Mouse (Mus musculus) kidney, adult 2 months (tissue): ENCODE measurements around the gene AI467606.

Source experiments
- CTCF ChIP-seq: fragments of 200-500 bp; conservative IDR thresholded peaks from 2 replicates; pipeline ENCODE4 v1.5.1; 2011; ENCODE audit warnings: low read depth, mild to moderate bottlenecking, control low read depth, low read length, moderate library complexity, mixed read lengths; ENCODE audit not compliant: insufficient read depth, insufficient read length
- POLR2A ChIP-seq: fragments of 200-500 bp; IDR thresholded peaks from one replicate; pipeline ENCODE4 v1.6.1; 2011; ENCODE audit warnings: low read depth, low read length, control low read depth

DNA sequence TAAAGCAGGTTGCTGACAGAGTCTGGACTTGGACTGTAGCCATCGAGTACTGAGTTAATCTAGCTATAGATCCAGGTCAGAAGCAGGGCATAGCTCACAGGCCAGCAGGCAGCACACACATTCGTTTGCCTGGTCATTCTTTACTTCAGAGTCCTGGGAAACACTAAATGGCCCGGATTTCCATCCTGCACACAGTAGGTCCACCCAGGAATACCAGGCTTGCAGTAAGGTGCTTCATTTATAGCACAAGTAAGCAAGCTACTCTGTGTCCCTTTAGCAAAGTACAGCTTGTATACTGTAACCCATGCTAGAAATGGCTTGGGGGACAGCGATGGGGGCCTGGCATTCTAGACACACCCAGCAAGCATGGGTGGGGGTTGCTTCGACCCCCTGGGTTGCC is 48.4 kb downstream of the AI467606 start:
- TF ChIP-seq CTCF (no peak), POLR2A (no peak)
